Mouse (Mus musculus): ENCODE measurements around the gene Olfr222. TPM values are rescaled to one million over a fixed set of nuclear protein-coding genes. Genes with fewer than 3 reads are reported as not detected.
"Not testable (repeated sequence)": the region's sequence is repeated elsewhere in the genome, so short reads cannot be mapped to it uniquely, and the experiment has no call there.

Olfr222 gene
- not detected for total RNA-seq (2021)
- long read RNA-seq, experiment 1 = 0 reads
- long read RNA-seq, experiment 2 = 0 reads

DNA sequence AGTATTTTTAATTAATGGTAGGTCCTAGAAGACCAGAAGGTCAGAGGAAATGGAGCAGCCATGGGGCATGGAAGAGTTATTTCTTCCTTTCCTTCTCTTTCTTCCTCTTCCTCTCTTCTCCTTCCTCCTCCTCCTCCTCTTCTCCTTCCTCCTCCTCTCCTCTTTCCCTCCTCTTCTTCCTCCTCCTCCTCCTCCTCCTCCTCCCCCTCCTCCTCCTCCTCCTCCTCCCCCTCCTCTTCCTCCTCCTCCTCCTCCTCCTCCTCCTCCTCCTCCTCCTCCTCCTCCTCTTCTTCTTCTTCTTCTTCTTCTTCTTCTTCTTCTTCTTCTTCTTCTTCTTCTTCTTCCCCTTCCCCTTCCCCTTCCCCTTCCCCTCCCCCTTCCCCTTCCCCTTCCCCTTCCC lies at the start of gene Olfr222:
Gene Olfr222 (minus strand): TSS at position 101 of the 400 bp plus-strand sequence.
- DNase-seq (ENCODE audit: low spot score in 2 of 2) = not testable (repeated sequence)

DNA sequence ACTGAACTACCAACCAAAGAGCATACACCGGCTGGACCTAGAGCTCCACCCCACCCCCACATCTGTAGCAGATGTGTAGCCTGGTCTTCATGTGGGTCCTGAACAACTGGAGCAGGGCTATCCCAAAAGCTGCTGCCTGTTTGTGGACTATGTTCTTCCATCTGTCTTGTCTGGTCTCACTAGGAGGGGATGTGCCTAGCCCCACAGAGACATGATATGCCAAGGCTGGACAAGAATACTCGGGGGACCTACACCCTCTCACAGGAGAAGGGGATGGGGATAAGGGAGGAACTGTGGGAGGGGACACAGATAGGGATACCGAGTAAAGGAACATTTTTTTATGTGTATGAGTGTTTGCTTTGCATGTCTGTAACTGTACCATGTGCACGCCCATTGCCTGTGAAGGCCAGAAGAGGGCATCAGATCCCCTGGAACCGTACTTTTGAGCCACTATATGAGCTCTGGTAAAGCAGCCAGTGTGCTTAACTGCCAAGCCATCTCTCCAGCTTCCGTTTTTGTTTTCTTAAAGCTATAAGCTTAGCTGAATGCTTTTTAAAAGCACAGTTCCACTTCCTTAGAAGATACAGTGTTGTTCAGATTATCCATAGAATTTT lies 48.1 kb upstream of the Olfr222 start:
- DNase-seq (ENCODE audit: low spot score in 2 of 2) = no peak

DNA sequence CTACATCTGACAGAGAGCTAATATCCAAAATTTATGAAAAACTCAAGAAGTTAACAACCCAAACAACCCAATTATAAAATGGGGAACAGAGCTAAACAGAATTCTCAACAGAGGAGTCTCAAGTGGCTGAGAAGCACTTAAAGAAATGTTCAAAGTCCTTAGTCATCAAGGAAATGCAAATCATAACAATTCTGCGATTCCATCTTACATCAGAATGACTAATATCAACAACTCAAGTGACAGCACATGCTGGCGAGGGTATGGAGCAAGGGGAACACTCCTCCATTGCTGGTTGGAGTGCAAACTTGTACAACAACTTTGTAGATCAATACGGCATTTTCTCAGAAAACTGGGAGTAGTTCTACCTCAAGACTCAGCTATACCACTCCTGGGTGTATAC lies 46.2 kb upstream of the Olfr222 start:
- no peak for DNase-seq (ENCODE audit: low spot score in 2 of 2)

DNA sequence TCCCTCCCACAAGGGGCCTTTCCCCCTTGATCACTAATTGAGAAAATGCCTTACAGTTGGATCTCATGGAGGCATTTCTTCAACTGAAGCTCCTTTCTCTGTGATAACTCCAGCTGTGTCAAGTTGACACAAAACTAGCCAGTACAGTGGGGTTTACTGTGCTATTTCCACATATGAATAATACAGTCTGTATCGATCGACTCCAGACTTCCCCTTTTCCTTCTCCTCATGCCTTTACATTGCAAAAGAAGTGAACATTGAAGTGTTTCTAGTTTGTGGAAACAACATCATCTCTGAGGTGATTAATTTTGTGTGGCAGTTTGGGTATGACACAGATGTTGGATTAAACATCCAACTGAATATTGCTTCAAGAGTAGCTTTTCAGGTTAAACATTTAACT lies 41.0 kb upstream of the Olfr222 start:
- DNase-seq (ENCODE audit: low spot score in 2 of 2) = not testable (repeated sequence)

DNA sequence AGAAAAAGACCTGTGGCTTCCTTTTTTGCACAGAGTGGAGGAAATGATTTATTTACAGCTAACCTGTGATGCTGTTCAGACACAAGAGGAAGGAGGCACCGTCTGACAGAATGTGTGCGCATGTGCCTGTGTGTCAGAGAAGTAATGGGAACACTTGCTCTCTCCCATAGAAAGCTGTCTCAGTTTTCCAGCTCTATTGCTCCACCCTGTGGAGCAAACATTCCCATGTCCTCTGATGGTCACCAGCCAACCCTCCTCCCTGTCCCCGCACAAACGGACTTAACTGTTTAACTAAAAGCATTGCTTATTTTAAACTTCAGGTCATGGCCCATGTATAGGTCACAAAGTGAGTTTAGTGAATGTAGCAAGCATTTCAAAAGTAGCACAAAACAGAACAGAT lies 38.1 kb upstream of the Olfr222 start:
- DNase-seq (ENCODE audit: low spot score in 2 of 2) = no peak

DNA sequence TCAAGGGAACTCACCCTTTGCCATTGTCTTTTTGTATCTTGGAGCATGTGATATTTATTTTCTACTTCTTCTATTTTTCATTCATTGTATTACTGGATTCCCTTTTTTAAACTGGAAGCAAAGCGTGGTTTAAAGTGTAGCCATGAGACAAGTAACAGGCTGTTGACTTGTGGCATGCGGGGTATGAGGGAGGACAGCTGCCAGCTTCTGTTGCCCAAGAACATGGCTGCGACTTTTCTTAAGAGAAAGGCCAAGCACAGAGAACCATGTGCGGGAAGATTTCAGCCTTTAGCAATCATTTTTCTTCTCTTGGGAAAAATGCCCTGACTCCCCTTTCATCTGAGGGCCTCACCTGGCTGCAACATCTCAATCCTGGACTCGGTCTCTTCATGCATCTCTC lies 35.6 kb upstream of the Olfr222 start:
- DNase-seq (ENCODE audit: low spot score in 2 of 2) = no peak

DNA sequence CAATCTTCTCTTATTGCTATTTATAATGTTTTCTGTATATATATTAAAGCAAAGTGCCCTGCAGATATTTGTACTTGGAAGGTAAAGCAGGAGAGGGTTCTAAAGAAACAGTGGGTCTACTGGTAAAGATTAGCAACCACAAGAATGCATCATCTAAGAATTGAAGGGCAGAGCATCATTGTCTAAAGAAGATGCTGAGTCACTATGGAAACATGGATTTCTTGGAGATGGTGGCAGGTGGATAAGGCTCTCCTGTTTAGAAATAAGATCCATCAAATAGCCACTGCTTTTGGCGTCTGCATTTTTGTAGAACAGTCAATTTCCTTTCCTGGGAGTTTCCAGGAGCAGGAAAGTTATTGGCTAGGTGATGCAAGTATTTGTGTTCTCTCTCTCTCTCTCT lies 26.3 kb upstream of the Olfr222 start:
- no peak for DNase-seq (ENCODE audit: low spot score in 2 of 2)

DNA sequence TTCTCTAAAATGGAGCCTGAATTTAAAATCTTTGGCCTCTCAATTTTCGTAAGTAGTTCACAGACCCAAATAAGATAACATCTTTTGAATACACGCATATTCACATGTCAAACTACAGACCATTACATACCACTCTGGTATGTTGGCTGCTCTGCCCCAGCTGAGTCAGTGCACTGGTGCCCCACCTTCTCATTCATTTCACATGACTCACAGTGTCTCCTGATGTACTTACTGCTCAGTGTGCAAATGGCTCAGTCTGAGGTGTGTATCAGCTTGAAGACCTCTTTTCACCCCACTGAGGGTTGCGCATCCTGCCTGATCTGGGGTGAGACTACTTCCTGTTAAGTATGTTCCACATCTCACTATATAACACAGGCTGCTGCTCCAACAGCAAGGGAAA lies 24.8 kb upstream of the Olfr222 start:
- DNase-seq (ENCODE audit: low spot score in 2 of 2) = no peak

DNA sequence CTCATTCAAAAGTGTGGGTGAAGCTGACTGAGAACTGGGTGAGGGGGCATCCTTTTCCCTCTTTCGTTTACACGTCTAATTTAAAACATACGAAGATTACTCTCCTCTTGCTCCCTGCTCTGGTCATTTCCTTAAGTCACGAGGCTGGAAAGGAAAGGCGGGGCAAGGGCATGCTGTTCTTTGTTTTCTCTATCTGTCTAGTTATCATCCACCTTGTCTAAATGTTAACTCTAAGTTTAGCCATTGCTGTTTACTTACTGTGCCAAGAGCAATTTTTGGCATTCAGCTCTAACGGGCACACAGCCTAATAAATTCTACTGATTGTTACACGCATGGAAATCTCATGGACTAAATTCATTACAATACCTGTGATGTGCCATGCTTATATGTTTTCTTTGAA lies 23.2 kb upstream of the Olfr222 start:
- DNase-seq (ENCODE audit: low spot score in 2 of 2) = no peak

DNA sequence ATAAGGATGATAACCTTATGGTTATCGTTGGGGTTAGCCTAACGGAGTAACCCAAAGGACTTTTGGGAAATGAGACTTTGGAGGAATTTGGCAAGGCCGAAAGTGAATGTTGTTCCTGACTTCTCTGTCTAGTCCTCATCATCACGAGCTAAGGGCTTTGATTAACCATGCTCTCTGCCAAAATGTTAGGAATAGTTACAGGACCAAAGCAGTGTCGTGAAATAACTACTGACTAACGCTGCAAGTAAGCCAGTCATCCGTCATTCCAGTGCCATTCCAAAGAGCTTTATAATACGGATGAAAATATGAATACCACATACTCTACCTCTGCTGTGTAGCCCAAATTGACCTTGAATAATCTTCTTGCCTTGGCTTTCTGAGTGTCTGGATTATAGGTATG lies 20.9 kb upstream of the Olfr222 start:
- no peak for DNase-seq (ENCODE audit: low spot score in 2 of 2)

DNA sequence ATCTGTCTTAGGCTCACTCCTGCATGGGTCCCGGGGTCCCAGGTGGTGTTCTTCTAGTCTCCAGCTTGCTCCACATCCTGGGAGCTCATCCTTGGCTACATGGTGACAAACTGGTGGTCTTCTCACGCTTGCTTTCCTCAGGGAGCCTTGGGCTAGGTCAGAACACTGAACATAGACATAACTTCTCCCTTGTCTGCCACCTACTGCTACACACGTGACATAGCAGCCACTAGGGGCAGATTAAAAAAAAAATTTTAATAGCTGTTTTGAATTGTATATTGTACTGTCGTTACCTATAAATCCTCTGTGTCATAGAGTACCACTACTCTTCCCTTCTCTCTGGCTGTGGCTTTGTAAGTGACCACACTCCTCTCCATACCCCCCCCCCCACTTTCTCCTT lies 20.1 kb upstream of the Olfr222 start:
- no peak for DNase-seq (ENCODE audit: low spot score in 2 of 2)

DNA sequence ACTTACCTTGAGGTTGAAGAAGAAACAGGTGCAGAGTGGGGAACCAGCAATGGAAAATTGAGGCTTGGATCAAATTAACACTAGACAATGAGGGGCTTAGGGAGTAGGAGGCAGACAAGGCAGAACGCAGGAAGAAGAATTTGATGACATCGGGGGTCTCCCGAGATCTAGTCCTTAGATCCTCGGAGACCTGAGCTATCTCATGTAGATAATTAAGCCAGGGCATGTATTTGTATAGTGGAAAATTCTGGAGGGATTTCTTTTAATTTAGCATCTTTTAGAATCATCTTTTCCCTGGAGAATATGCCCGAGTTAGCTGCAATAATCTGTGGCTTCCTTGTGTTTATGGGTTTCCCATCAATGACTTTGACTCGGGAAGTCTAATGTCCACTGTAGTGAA lies 17.2 kb upstream of the Olfr222 start, which contains the start of gene Olfr223:
Gene Olfr223 (minus strand): TSS at position 101 of the 400 bp plus-strand sequence.
- DNase-seq (ENCODE audit: low spot score in 2 of 2) = no peak

DNA sequence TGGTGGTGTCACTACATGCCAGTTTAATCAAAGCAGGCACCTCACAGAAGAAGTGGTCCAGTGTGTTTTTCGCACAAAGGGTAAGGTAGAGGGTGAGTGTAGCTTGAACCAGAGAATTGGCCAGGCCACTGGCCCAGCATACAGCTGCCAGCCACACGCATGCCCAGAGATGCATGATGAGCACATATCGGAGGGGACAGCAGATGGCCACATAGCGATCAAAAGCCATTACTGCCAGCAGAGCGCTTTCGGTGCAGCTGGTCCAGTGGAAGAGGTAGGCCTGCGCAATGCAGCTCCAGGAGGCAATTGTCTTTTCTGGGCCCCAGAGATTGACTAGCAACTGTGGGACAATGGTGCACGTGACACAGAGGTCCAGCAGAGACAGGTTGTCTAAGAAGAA lies 13.5 kb upstream of the Olfr222 start:
- DNase-seq (ENCODE audit: low spot score in 2 of 2) = no peak

DNA sequence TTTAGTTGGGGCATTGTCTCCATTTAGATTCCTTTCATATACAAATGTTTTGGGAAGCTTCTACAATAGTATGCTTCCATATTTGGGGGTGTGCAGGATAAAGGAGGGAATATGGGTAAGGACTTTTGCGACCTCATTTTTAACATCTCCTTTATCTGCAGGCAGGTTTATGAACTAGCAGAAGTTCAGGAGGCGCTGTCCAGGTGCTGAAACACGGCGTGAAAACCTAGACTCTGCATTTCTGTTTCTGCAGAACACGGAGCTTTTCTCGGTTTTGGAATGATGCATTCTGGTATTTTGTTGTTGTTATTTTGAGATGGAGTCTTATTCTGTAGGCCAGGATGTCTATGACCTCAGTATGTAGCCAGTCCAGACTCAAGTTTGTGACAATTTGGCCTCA lies 8.5 kb upstream of the Olfr222 start:
- no peak for DNase-seq (ENCODE audit: low spot score in 2 of 2)

DNA sequence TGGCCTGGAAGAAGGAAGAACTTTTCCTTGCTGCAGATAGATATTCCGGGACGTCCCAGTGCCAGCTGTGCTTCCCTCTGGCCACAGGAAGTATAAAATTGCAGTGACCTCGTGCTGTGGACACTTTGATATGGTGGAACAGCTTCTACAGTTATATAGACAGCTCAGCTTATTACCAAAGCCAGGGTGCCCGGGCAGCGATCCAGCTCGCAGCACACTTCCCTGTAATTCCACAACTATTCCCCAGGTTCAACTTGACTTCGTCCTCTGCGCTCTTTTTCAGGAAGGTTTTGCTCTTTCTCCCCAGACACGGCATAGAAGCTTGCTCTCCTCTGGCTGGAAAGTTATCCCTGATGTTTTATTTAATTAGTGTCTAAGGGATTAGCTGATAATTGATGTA lies 309 bp downstream of the Olfr222 start:
- no peak for DNase-seq (ENCODE audit: low spot score in 2 of 2)

DNA sequence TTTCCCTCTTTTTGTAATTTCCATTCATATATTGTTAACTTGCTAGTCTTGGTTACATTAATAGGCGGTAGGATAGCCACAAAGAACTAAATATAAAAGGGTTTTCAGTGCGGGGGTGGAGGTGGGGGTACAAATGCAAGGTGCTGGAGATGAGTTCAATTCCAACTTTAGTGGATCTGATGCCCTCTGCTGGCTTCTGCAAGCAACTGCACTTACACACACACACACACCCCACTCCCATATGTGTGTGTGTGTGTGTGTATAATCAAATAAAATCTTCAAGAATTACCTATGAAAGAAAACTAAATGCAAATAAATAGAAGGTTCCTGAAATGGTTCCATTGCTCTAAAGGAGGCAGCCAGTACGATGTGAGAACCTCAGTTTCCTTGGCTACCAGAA lies 6.7 kb downstream of the Olfr222 start:
- DNase-seq (ENCODE audit: low spot score in 2 of 2) = no peak

DNA sequence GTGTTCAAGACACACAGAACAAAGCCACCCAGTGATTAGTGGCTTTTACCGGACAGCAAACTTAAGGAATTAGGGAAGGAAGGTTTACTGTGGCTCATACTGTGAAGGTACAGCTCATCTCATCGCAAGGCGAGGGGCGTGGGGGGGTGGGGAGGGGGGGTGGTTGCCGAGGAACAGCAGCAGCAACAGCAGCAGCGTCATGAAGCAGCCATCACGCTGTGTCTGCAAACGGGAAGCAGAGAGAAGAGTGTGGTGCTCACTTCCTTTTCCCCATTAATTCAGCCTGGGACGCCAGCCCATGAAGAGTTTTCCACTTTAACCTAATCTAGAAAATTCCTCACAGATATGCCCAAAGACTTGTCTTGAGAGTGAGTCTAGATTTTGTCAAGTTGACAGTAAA lies 13.2 kb downstream of the Olfr222 start:
- DNase-seq (ENCODE audit: low spot score in 2 of 2) = no peak

DNA sequence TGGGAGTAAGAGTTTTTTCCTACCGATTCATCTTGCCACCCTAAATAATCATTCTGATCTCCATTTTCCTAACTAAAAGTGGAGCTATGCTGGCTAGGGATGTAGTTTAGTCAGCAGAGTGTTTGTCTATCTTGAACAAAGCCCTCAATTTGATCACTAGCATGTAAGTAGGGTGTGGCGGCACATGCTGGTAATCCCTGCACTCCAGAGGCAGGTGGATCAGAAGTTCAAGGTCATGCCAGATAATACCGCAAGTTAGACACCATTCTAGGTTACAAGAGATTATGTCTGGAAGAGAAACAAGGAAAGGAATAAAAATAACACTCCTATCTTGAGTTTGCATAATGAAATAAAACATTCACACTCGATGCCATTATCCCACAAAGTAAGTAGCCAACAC lies 13.7 kb downstream of the Olfr222 start:
- DNase-seq (ENCODE audit: low spot score in 2 of 2) = no peak

DNA sequence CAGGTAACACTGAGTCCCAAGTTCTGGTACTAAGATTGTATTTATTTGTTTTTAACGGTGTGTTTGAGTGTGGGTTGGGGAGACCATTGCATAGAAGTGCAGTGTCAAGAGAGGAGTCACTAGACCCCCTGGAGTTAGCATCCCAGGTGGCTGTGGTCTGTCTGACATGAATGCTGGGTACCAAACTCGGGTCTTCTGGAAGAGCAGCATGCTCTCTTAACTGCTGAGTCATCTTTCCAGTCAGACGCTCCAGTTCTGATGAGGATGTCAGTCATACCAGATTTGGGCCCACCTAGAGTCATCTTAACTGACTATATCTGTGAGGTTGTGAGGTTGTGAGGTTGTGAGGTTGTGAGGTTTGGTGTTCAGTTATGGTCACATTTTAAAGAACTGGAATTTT lies 15.1 kb downstream of the Olfr222 start:
- no peak for DNase-seq (ENCODE audit: low spot score in 2 of 2)

DNA sequence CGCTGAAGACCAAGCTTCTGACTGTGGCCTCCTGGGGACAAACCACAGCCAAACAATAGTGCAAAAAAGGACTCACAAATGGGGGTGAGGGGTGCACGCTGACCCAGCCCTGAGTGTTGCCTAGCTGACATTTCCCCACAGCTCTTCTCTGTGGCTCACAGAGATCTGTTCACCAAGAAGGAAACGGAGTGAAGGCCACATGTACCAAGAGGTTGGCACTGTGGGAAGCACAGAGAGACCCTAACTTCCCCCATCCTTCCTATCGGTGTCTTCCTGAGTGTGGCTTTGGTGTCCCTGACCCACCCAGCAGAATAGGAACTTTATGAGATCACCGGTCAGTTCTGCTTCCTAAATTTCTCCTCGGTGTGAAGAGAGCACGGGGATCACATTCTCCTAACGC lies 21.5 kb downstream of the Olfr222 start:
- DNase-seq (ENCODE audit: low spot score in 2 of 2) = no peak

DNA sequence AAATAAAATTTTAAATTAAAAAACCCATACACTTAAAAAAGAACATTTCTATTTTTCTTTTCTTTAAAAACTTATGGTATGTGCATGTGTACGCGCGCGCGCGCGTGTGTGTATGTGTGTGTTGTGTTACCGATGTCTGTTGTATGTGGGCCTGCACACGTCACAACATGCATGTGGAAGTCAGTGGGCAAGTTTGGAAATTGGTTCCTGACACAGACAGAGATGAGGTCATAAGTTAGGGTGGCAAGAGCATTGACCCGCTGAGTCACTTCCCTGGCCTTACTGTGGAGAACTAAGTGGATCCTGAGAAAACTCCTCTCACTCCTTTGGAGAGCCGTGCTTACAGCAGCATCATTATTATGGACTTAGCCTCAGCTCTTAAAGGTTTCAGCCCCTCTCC lies 21.9 kb downstream of the Olfr222 start:
- DNase-seq (ENCODE audit: low spot score in 2 of 2) = no peak

DNA sequence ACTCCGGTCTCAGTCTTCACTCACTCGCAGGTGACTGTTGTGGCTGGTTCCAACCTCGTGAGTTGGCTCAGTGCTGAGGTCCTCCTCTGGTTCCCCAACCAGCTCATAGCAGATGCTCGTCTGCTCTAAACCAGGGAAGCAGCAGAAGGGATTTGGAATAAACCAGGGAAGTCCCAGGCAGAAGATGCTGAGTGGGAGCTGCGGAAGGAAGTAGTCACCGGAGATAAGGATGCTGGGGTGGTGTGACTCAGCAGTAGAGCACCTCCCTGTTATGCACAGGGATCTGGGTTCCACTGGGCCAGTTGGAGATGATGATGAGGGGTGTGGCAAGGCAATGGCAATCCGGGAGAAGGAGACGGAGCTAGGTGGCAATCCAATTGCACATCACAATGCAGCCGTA lies 32.0 kb downstream of the Olfr222 start:
- no peak for DNase-seq (ENCODE audit: low spot score in 2 of 2)

DNA sequence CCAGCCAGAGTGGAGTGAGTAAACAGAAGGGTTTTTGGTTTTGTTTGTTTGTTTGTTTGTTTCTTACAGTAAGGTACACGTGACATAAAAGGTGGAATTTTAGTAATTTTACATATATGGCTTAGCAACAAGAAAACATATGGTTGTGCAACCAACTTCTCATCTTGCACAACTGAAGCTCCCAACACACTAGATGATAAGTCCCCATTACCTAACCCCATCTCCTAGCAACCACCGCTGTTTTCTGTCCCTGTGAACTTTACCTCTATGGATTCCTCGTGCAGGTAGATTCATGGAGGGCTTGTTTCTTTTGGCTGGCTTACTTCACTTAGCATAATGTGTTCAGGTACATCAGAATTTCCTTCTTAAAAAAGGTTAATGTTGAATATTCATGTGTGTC lies 32.7 kb downstream of the Olfr222 start:
- no peak for DNase-seq (ENCODE audit: low spot score in 2 of 2)

DNA sequence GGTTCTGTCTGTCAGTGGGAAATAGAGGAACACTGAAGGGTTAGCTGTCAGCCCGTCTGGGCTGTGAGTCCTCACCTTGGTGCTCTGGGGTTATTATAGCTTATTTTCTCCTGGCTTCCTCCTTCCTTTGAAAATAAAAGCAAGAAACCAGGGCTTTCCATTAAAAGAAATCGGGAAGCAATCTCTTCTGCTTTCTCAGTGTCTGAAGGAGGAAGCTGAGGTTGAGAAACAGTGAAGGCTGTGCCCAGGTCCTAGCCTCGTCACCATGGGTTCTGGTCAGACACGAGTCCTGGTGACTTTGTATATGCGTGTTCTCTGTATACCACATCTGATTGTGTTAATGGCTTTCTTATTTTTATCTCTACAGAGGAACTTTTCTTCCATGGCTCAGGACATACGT lies 33.6 kb downstream of the Olfr222 start:
- no peak for DNase-seq (ENCODE audit: low spot score in 2 of 2)
